Mouse (Mus musculus): ENCODE results near the gene Adar. TPM values are rescaled to one million over a fixed set of nuclear protein-coding genes. Genes with fewer than 3 reads are reported as not detected.

Adar gene
- total and polyA plus RNA-seq, 3 experiments: 11.5 to 33.1 (median 20.4) TPM

DNA sequence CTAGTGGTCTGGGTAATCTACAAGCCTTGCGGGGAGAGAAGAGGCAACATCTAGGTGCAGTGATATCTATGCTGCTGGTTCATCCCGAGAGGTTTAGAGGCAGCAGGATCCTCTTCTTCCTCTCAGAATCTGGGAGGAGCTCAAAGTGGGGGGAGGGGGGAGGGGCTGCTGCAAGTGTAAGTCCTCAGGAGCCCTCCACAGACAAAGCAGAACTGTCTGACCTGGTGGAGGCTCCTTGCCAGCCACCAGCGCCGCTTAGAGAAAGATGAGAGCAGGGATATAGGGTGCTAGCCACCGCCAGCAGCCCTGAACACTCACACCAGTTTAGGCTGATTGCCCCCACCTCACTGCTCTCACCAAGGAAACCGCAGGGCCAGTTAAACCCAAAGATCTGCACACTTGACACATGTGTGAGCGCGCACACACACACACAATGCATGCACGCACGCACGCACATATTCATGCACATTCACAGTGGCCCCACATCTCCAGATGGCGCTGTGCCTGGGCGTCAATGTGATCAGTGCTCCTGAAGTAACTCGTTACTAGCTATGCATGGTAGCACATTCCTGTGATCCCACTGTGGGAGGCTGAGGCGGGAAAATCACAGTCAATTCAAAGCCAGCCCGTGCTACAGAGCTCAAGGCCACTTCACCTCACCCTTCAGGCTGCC, 74.0 kb downstream of the Adar start:
- DNase-seq (ENCODE audit: extremely low read depth): no peak
- Histone ChIP-seq H3K4me3 (replicated peaks in 1 of 3; ENCODE audit: low read depth in 2 of 3, low read length in 2 of 3, poor library complexity in 1 of 3) (no peak overlapping the region), H3K4me2 (ENCODE audit: insufficient read depth, low read depth, poor library complexity, severe bottlenecking) (no peak overlapping the region), H3K27me3 (replicated peaks) (no peaks in the 10 kb centered on the region), H3K9ac (ENCODE audit: insufficient read depth, low read depth) (no peak overlapping the region), H3K36me3 (replicated peaks in 1 of 2; ENCODE audit: control insufficient read depth in 1 of 2, insufficient read depth in 1 of 2, low read length in 1 of 2) (peaks cover 0 to 5% of the 10 kb centered on the region in 2 experiments), H3K79me2 (replicated peaks; ENCODE audit: control insufficient read depth, extremely low read depth, insufficient read depth, poor library complexity, severe bottlenecking) (no peaks in the 10 kb centered on the region), H3K27ac (ENCODE audit: insufficient read depth, low read depth) (no peak overlapping the region), H3K9me3 (replicated peaks; ENCODE audit: low read length) (peaks cover 2% of the 10 kb centered on the region), H3K4me1 (ENCODE audit: control insufficient read depth in 1 of 2, insufficient read depth in 2 of 2) (peaks cover 2 to 30% of the 10 kb centered on the region in 2 experiments; a peak in 2 of 4 replicates)
- in situ Hi-C loops (cut with MboI; ENCODE audit: low pct_ligation_motif_present, low pct_unique_long_range_greater_than_20kb, low sequenced_read_pairs): loop anchor here (5.0 to 25.0 kb wide), 2 partner anchors 63 to 173 kb away; partner anchors contain the start of gene Atp8b2
- dilution Hi-C loops (cut with MboI; ENCODE audit: extremely low pct_ligation_motif_present, extremely low pct_unique_long_range_greater_than_20kb, low sequenced_read_pairs): no loop called here
- peak in 1 of 2 experiments; percentile 14; a peak in 1 of 4 replicates for TF ChIP-seq CTCF (conservative IDR thresholded peaks at IDR 0.05 in 1 of 2, IDR thresholded peaks at IDR 0.05 in 1 of 2; ENCODE audit: low read depth in 2 of 2, low read length in 2 of 2)
- TF ChIP-seq POLR2A (IDR thresholded peaks at IDR 0.05; ENCODE audit: low read depth, low read length): no peak
- TF ChIP-seq POLR2AphosphoS2 (IDR thresholded peaks at IDR 0.05; ENCODE audit: low read depth, low read length): no peak

DNA sequence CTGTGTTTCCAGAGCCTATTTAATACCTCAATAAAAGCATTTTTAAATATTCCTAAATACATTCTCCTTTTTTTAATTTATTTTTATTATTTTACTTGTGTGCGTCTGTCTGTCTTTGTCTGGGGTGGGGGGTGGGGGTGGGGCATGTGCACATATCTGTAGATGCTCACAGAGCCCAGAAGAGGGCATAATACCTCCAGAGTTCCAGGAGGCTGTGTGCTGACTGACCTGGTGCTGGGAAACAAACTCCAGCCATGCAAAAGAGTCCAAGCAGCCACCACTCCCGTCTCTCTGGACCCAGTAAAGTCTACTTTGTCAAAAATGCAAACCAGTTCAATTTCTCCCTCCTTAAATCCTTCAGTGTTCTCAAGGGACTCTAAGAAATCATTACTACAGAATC, 79.8 kb downstream of the Adar start:
- Histone ChIP-seq H3K36me3 (replicated peaks in 1 of 2; ENCODE audit: control insufficient read depth in 1 of 2, insufficient read depth in 1 of 2, low read length in 1 of 2) (no peaks in the 10 kb centered on the region), H3K4me1 (ENCODE audit: control insufficient read depth in 1 of 2, insufficient read depth in 2 of 2) (peaks cover 3 to 21% of the 10 kb centered on the region in 2 experiments; a peak in 3 of 4 replicates), H3K4me3 (replicated peaks in 1 of 3; ENCODE audit: low read depth in 2 of 3, low read length in 2 of 3, poor library complexity in 1 of 3) (no peak overlapping the region), H3K9ac (ENCODE audit: insufficient read depth, low read depth) (no peak overlapping the region), H3K27ac (ENCODE audit: insufficient read depth, low read depth) (no peak overlapping the region), H3K4me2 (ENCODE audit: insufficient read depth, low read depth, poor library complexity, severe bottlenecking) (no peak overlapping the region), H3K27me3 (replicated peaks) (no peaks in the 10 kb centered on the region), H3K79me2 (replicated peaks; ENCODE audit: control insufficient read depth, extremely low read depth, insufficient read depth, poor library complexity, severe bottlenecking) (no peaks in the 10 kb centered on the region), H3K9me3 (replicated peaks; ENCODE audit: low read length) (peaks cover 2% of the 10 kb centered on the region)
- TF ChIP-seq CTCF (conservative IDR thresholded peaks at IDR 0.05 in 1 of 2, IDR thresholded peaks at IDR 0.05 in 1 of 2; ENCODE audit: low read depth in 2 of 2, low read length in 2 of 2): peak in 1 of 2 experiments; percentile 47; a peak in 2 of 4 replicates
- TF ChIP-seq RAD21 (IDR thresholded peaks at IDR 0.05; ENCODE audit: low read depth, low read length): peak; percentile 33
- TF ChIP-seq CHD2 (IDR thresholded peaks at IDR 0.05; ENCODE audit: low read length): no peak
- TF ChIP-seq SMC3 (IDR thresholded peaks at IDR 0.05; ENCODE audit: low read depth, low read length): peak; percentile 26
- TF ChIP-seq TCF12 (IDR thresholded peaks at IDR 0.05; ENCODE audit: low read depth, low read length): no peak
- TF ChIP-seq IRF4 (IDR thresholded peaks at IDR 0.05; ENCODE audit: low read depth, low read length): no peak
- TF ChIP-seq ZC3H11A (IDR thresholded peaks at IDR 0.05; ENCODE audit: low read depth, low read length): no peak
- dilution Hi-C loops (cut with MboI; ENCODE audit: extremely low pct_ligation_motif_present, extremely low pct_unique_long_range_greater_than_20kb, low sequenced_read_pairs) (no loop called here), in situ Hi-C loops (cut with MboI; ENCODE audit: low pct_ligation_motif_present, low pct_unique_long_range_greater_than_20kb, low sequenced_read_pairs) (loop anchor here (10.0 to 25.0 kb wide), 2 partner anchors 168 to 280 kb away; partner anchors contain the start of genes Atp8b2 and Tpm3)
- no peak for DNase-seq (ENCODE audit: extremely low read depth)

DNA sequence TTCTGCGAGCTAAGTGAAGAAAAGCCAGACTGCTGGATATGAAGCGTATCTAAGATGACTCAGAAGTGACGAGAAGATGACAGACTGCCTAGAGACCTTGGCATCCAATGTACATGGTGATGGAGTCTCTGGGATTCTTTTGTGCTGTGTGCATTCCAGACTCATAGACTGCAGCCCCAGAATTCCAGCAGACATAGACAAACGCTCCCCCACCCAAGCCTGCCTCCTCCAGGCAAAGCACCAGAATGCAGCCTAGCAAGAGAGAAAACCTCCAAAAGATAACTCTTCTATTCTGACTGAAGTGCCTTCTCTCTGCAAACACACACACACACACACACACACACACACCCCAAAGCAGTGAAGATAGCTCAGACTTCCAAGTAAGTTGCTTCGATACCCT, 80.9 kb downstream of the Adar start:
- dilution Hi-C loops (cut with MboI; ENCODE audit: extremely low pct_ligation_motif_present, extremely low pct_unique_long_range_greater_than_20kb, low sequenced_read_pairs) (no loop called here), in situ Hi-C loops (cut with MboI; ENCODE audit: low pct_ligation_motif_present, low pct_unique_long_range_greater_than_20kb, low sequenced_read_pairs) (loop anchor here (10.0 to 25.0 kb wide), 2 partner anchors 167 to 279 kb away; partner anchors contain the start of genes Atp8b2 and Tpm3)
- H3K9me3 ChIP-seq (replicated peaks; ENCODE audit: low read length): peaks cover 2% of the 10 kb centered on the region
- no peak overlapping the region for H3K27ac ChIP-seq (ENCODE audit: insufficient read depth, low read depth)
- peaks cover 4 to 26% of the 10 kb centered on the region in 2 experiments for H3K4me1 ChIP-seq (ENCODE audit: control insufficient read depth in 1 of 2, insufficient read depth in 2 of 2)
- H3K79me2 ChIP-seq (replicated peaks; ENCODE audit: control insufficient read depth, extremely low read depth, insufficient read depth, poor library complexity, severe bottlenecking): no peaks in the 10 kb centered on the region
- no peaks in the 10 kb centered on the region for H3K27me3 ChIP-seq (replicated peaks)
- no peak overlapping the region for H3K4me3 ChIP-seq (replicated peaks in 1 of 3; ENCODE audit: low read depth in 2 of 3, low read length in 2 of 3, poor library complexity in 1 of 3)
- TF ChIP-seq RAD21 (IDR thresholded peaks at IDR 0.05; ENCODE audit: low read depth, low read length) (no peak; the same call in none of the 2 replicates), ETS1 (conservative IDR thresholded peaks at IDR 0.05; ENCODE audit: low read depth, low read length) (no peak), ZNF384 (IDR thresholded peaks at IDR 0.05; ENCODE audit: low read depth, low read length) (no peak), MAZ (IDR thresholded peaks at IDR 0.05; ENCODE audit: low read depth, low read length) (no peak), IRF4 (IDR thresholded peaks at IDR 0.05; ENCODE audit: low read depth, low read length) (no peak), MEF2A (IDR thresholded peaks at IDR 0.05; ENCODE audit: borderline replicate concordance, low read depth, low read length) (no peak), TBP (conservative IDR thresholded peaks at IDR 0.05; ENCODE audit: low read depth, low read length) (no peak), RCOR1 (conservative IDR thresholded peaks at IDR 0.05; ENCODE audit: low read depth, low read length) (no peak), SMC3 (IDR thresholded peaks at IDR 0.05; ENCODE audit: low read depth, low read length) (0 out of 2 replicates have a peak, but pooled peaks have one; percentile 14), UBTF (IDR thresholded peaks at IDR 0.05; ENCODE audit: low read depth, low read length) (no peak), JUND (conservative IDR thresholded peaks at IDR 0.05; ENCODE audit: low read depth, low read length) (no peak), CTCF (conservative IDR thresholded peaks at IDR 0.05 in 1 of 2, IDR thresholded peaks at IDR 0.05 in 1 of 2; ENCODE audit: low read depth in 2 of 2, low read length in 2 of 2) (peak in 1 of 2 experiments; percentile 50; a peak in 2 of 4 replicates), BHLHE40 (IDR thresholded peaks at IDR 0.05; ENCODE audit: low read depth, low read length) (no peak)
- no peak for DNase-seq (ENCODE audit: extremely low read depth)
- no peak overlapping the region for H3K9ac ChIP-seq (ENCODE audit: insufficient read depth, low read depth)
- no peaks in the 10 kb centered on the region for H3K36me3 ChIP-seq (replicated peaks in 1 of 2; ENCODE audit: control insufficient read depth in 1 of 2, insufficient read depth in 1 of 2, low read length in 1 of 2)
- peak overlapping the region; percentile 5; the same call in 1 of the 2 replicates for H3K4me2 ChIP-seq (ENCODE audit: insufficient read depth, low read depth, poor library complexity, severe bottlenecking)
